Mouse (Mus musculus) lung, postnatal 0 days (tissue): ENCODE results near the gene Gm13278.
"Not testable (repeated sequence)": the region's sequence is repeated elsewhere in the genome, so short reads cannot be mapped to it uniquely, and the experiment has no call there.

Experiments
- CTCF ChIP-seq: IDR thresholded peaks from 2 replicates; pipeline ENCODE4 v1.5.1; 2016; ENCODE audit warnings: antibody characterized with exemption, mild to moderate bottlenecking
- EP300 ChIP-seq: IDR thresholded peaks from 2 replicates; pipeline ENCODE4 v1.6.1; 2016; ENCODE audit warnings: antibody characterized with exemption, mild to moderate bottlenecking, control low read depth

DNA sequence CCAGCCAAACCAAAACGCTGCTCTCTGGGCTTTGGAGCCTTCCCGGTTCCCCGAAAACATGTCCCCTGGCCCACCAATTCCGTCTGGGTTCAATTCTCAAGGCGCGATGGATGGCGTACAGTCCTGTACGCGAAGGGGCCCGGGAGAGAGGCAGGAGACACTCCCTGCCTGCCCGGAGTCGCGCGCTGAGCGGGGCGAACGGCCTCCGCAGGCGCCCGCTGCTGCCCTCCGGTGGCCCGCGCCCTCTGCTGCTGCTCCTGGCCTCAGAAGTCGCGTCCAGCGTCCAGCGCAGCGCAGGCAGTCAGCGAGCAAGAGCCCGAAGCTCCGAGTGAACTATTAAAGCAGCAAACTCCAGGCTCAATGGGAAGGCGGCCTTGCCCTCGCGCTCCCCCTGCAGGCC, 14.4 kb downstream of the Gm13278 start:
- not testable (repeated sequence) for TF ChIP-seq EP300
- peak; percentile 43 for TF ChIP-seq CTCF
